Mouse (Mus musculus): ENCODE measurements around the gene Smpd2. TPM values are rescaled to one million over a fixed set of nuclear protein-coding genes. Genes with fewer than 3 reads are reported as not detected.
A peak's percentile ranks its signal among the peaks of the same experiment; 100 is the strongest.

The Smpd2 gene
- polyA plus RNA-seq, 1 experiment from 2014 or later: 58.8 TPM

GRCm38 (mm10) chr10:41470693-41471092 lies 19.5 kb downstream of the Smpd2 start:
- no peaks in the 10 kb centered on the region for H3K36me3 ChIP-seq (ENCODE audit: control insufficient read depth, insufficient read depth, low read length)
- H3K4me1 ChIP-seq (ENCODE audit: control insufficient read depth, insufficient read depth, low read length): peaks cover 14% of the 10 kb centered on the region
- 68% methylated on average over 3 of the region's 3 CpGs for WGBS
- H3K4me3 ChIP-seq (replicated peaks; ENCODE audit: low read length): no peak overlapping the region
- no peak overlapping the region for H3K4me2 ChIP-seq (ENCODE audit: low read depth, low read length)
- H3K9ac ChIP-seq (ENCODE audit: low read length): no peak overlapping the region
- no peak overlapping the region for H3K27ac ChIP-seq (ENCODE audit: low read length)
- H3K9me3 ChIP-seq (replicated peaks; ENCODE audit: control insufficient read depth, low read length): no peaks in the 10 kb centered on the region
- no peak for ATAC-seq (ENCODE audit: insufficient read depth, low FRiP score)
- no peaks in the 10 kb centered on the region for H3K27me3 ChIP-seq (ENCODE audit: control insufficient read depth, insufficient read depth, low read length)

DNA sequence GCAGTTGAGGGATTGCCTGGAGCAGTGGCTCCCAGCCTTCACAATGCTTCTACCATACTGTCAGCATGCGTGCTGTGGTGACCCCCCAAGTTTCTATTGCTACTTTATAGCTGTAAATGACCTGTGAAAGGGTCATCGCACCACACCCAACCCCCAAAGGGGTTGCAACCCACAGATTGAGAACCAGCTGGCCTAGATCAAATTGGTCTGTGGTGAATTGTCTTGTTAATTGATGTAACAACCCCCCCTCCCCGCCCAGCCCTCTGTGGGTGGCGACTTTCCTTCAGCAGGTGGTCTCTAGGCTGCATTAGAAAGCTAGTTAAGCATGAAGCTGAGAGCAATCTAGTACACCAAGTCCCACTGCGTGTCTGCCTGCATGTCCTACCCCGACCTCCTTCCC lies 22.8 kb downstream of the Smpd2 start:
- H3K27ac ChIP-seq (ENCODE audit: low read length): no peak overlapping the region
- H3K4me2 ChIP-seq (ENCODE audit: low read depth, low read length): no peak overlapping the region
- H3K36me3 ChIP-seq (ENCODE audit: control insufficient read depth, insufficient read depth, low read length): no peaks in the 10 kb centered on the region
- H3K9me3 ChIP-seq (replicated peaks; ENCODE audit: control insufficient read depth, low read length): no peaks in the 10 kb centered on the region
- H3K9ac ChIP-seq (ENCODE audit: low read length): no peak overlapping the region
- ATAC-seq (ENCODE audit: insufficient read depth, low FRiP score): no peak
- no peaks in the 10 kb centered on the region for H3K4me1 ChIP-seq (ENCODE audit: control insufficient read depth, insufficient read depth, low read length)
- WGBS: 43% methylated on average over 6 of the region's 6 CpGs
- no peaks in the 10 kb centered on the region for H3K27me3 ChIP-seq (ENCODE audit: control insufficient read depth, insufficient read depth, low read length)
- no peak overlapping the region for H3K4me3 ChIP-seq (replicated peaks; ENCODE audit: low read length)

- Histone ChIP-seq H3K36me3 (ENCODE audit: control insufficient read depth, insufficient read depth, low read length) (no peaks in the 10 kb centered on the region), H3K4me3 (replicated peaks; ENCODE audit: low read length) (no peak overlapping the region), H3K9me3 (replicated peaks; ENCODE audit: control insufficient read depth, low read length) (no peaks in the 10 kb centered on the region), H3K27me3 (ENCODE audit: control insufficient read depth, insufficient read depth, low read length) (no peaks in the 10 kb centered on the region), H3K27ac (ENCODE audit: low read length) (no peak overlapping the region), H3K9ac (ENCODE audit: low read length) (no peak overlapping the region), H3K4me1 (ENCODE audit: control insufficient read depth, insufficient read depth, low read length) (no peaks in the 10 kb centered on the region), H3K4me2 (ENCODE audit: low read depth, low read length) (no peak overlapping the region)
- ATAC-seq (ENCODE audit: insufficient read depth, low FRiP score): no peak
- WGBS: 60% methylated on average over 15 of the region's 15 CpGs
Measured at GRCm38 (mm10) chr10:41464401-41464955, 25.7 kb downstream of the Smpd2 start.

DNA sequence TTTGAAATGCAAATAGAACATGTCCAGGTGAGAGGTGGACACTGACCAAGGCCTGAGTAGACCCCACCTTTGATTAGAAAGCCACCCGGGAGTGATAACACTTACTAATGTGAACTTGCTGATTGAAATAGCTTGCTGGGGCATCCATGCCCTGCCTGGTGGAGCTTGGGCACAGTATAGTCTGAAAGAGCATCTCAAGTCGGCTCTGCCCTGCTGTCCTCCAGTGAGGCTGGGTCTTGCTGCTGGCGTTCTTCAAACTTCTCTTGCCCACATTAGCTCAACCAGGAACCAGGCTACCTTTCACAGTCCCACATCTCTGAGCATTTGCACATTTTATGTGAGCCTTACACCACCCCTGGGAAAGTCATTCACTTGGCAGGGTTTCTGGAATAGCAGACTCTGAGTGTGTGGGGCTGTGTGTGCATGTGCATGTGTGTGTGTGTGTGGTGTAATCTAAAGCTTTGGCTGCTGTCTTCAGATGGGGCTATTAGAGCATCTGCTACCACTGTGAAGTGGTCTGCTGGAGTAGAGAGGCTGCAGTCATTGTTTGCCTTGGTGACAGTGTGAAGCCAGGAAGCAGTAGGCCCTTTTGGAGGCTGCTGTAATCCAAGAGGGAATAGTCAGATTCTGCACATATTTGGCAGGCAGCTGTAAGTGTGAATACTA lies 29.0 kb downstream of the Smpd2 start:
- H3K36me3 ChIP-seq (ENCODE audit: control insufficient read depth, insufficient read depth, low read length): peaks cover 5% of the 10 kb centered on the region; the same call in 1 of the 2 replicates
- no peaks in the 10 kb centered on the region for H3K27me3 ChIP-seq (ENCODE audit: control insufficient read depth, insufficient read depth, low read length)
- H3K4me1 ChIP-seq (ENCODE audit: control insufficient read depth, insufficient read depth, low read length): no peaks in the 10 kb centered on the region
- no peak overlapping the region for H3K9ac ChIP-seq (ENCODE audit: low read length)
- H3K4me3 ChIP-seq (replicated peaks; ENCODE audit: low read length): no peak overlapping the region
- H3K9me3 ChIP-seq (replicated peaks; ENCODE audit: control insufficient read depth, low read length): no peaks in the 10 kb centered on the region
- WGBS: 85% methylated on average over 3 of the region's 3 CpGs
- no peak for ATAC-seq (ENCODE audit: insufficient read depth, low FRiP score)
- H3K27ac ChIP-seq (ENCODE audit: low read length): no peak overlapping the region
- H3K4me2 ChIP-seq (ENCODE audit: low read depth, low read length): no peak overlapping the region

GRCm38 (mm10) chr10:41460501-41460900 lies 29.7 kb downstream of the Smpd2 start:
- Histone ChIP-seq H3K4me2 (ENCODE audit: low read depth, low read length) (no peak overlapping the region), H3K4me3 (replicated peaks; ENCODE audit: low read length) (no peak overlapping the region), H3K36me3 (ENCODE audit: control insufficient read depth, insufficient read depth, low read length) (peaks cover 5% of the 10 kb centered on the region; the same call in 1 of the 2 replicates), H3K9ac (ENCODE audit: low read length) (no peak overlapping the region), H3K4me1 (ENCODE audit: control insufficient read depth, insufficient read depth, low read length) (no peaks in the 10 kb centered on the region), H3K9me3 (replicated peaks; ENCODE audit: control insufficient read depth, low read length) (no peaks in the 10 kb centered on the region), H3K27ac (ENCODE audit: low read length) (no peak overlapping the region), H3K27me3 (ENCODE audit: control insufficient read depth, insufficient read depth, low read length) (no peaks in the 10 kb centered on the region)
- no peak for ATAC-seq (ENCODE audit: insufficient read depth, low FRiP score)
- 20% methylated on average over 2 of the region's 2 CpGs for WGBS

DNA sequence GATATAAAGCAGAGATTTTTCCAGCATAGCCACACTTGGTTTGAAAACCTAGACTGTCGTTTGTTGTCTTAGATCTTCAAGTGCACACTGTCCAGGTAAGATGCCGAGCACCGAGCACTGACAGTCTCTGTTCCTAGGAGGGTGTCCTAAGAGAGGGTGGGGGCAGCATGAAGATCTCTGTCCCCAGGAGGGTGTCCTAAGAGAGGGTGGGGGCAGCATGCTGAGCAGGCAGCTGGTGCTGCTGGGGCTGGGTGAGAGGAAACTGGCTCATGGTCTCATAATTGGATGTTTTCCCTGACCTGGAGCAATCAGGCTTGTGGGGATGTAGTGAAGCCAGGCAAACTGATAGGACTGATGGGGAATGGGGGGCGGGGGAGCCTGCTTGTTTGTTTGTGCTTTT lies 30.2 kb downstream of the Smpd2 start:
- Histone ChIP-seq H3K27ac (ENCODE audit: low read length) (no peak overlapping the region), H3K9ac (ENCODE audit: low read length) (no peak overlapping the region)

GRCm38 (mm10) chr10:41452791-41453190 lies 37.4 kb downstream of the Smpd2 start:
- Histone ChIP-seq H3K4me2 (ENCODE audit: low read depth, low read length) (no peak overlapping the region), H3K27me3 (ENCODE audit: control insufficient read depth, insufficient read depth, low read length) (no peaks in the 10 kb centered on the region), H3K4me3 (replicated peaks; ENCODE audit: low read length) (no peak overlapping the region), H3K36me3 (ENCODE audit: control insufficient read depth, insufficient read depth, low read length) (peaks cover 5% of the 10 kb centered on the region; the same call in 1 of the 2 replicates), H3K9me3 (replicated peaks; ENCODE audit: control insufficient read depth, low read length) (no peaks in the 10 kb centered on the region), H3K27ac (ENCODE audit: low read length) (no peak overlapping the region), H3K9ac (ENCODE audit: low read length) (no peak overlapping the region), H3K4me1 (ENCODE audit: control insufficient read depth, insufficient read depth, low read length) (peaks cover 7% of the 10 kb centered on the region)
- WGBS: 91% methylated on average over 3 of the region's 3 CpGs
- no peak for ATAC-seq (ENCODE audit: insufficient read depth, low FRiP score)

More for the DNA sequence above, 30.2 kb downstream of the Smpd2 start:
- peaks cover 5% of the 10 kb centered on the region; the same call in 1 of the 2 replicates for H3K36me3 ChIP-seq (ENCODE audit: control insufficient read depth, insufficient read depth, low read length)
- no peak overlapping the region for H3K4me3 ChIP-seq (replicated peaks; ENCODE audit: low read length)
- WGBS: 81% methylated on average over 4 of the region's 4 CpGs
- ATAC-seq (ENCODE audit: insufficient read depth, low FRiP score): no peak
- no peaks in the 10 kb centered on the region for H3K4me1 ChIP-seq (ENCODE audit: control insufficient read depth, insufficient read depth, low read length)
- H3K4me2 ChIP-seq (ENCODE audit: low read depth, low read length): no peak overlapping the region
- H3K27me3 ChIP-seq (ENCODE audit: control insufficient read depth, insufficient read depth, low read length): no peaks in the 10 kb centered on the region
- no peaks in the 10 kb centered on the region for H3K9me3 ChIP-seq (replicated peaks; ENCODE audit: control insufficient read depth, low read length)

GRCm38 (mm10) chr10:41451656-41452055 lies 38.5 kb downstream of the Smpd2 start:
- 91% methylated on average over 9 of the region's 9 CpGs for WGBS
- Histone ChIP-seq H3K4me1 (ENCODE audit: control insufficient read depth, insufficient read depth, low read length) (peaks cover 7% of the 10 kb centered on the region), H3K27ac (ENCODE audit: low read length) (no peak overlapping the region), H3K4me3 (replicated peaks; ENCODE audit: low read length) (no peak overlapping the region), H3K36me3 (ENCODE audit: control insufficient read depth, insufficient read depth, low read length) (peaks cover 3% of the 10 kb centered on the region; the same call in 1 of the 2 replicates), H3K9me3 (replicated peaks; ENCODE audit: control insufficient read depth, low read length) (no peaks in the 10 kb centered on the region), H3K27me3 (ENCODE audit: control insufficient read depth, insufficient read depth, low read length) (no peaks in the 10 kb centered on the region), H3K4me2 (ENCODE audit: low read depth, low read length) (no peak overlapping the region), H3K9ac (ENCODE audit: low read length) (no peak overlapping the region)
- ATAC-seq (ENCODE audit: insufficient read depth, low FRiP score): no peak

GRCm38 (mm10) chr10:41450780-41451522 lies 39.2 kb downstream of the Smpd2 start:
- H3K27ac ChIP-seq (ENCODE audit: low read length): peak overlapping the region; percentile 36; the same call in 1 of the 2 replicates
- no peaks in the 10 kb centered on the region for H3K9me3 ChIP-seq (replicated peaks; ENCODE audit: control insufficient read depth, low read length)
- no peaks in the 10 kb centered on the region for H3K36me3 ChIP-seq (ENCODE audit: control insufficient read depth, insufficient read depth, low read length)
- H3K27me3 ChIP-seq (ENCODE audit: control insufficient read depth, insufficient read depth, low read length): no peaks in the 10 kb centered on the region
- peak overlapping the region; percentile 84 for H3K4me3 ChIP-seq (replicated peaks; ENCODE audit: low read length)
- H3K9ac ChIP-seq (ENCODE audit: low read length): peak overlapping the region; percentile 88
- peak overlapping the region; percentile 67 for H3K4me2 ChIP-seq (ENCODE audit: low read depth, low read length)
- no peak for ATAC-seq (ENCODE audit: insufficient read depth, low FRiP score)
- H3K4me1 ChIP-seq (ENCODE audit: control insufficient read depth, insufficient read depth, low read length): peaks cover 7% of the 10 kb centered on the region
- 48% methylated on average over 18 of the region's 18 CpGs for WGBS
